Mouse (Mus musculus) natural killer cell, adult 2 months (primary cell): ENCODE data around the gene Samd14.

ENCODE experiments used
- DNase-seq, 2 experiments: peaks; one replicate each; pipeline ENCODE4 v3.0.0; 2022; ENCODE audit warnings: low spot score in 2 of 2

The Samd14 gene

DNA sequence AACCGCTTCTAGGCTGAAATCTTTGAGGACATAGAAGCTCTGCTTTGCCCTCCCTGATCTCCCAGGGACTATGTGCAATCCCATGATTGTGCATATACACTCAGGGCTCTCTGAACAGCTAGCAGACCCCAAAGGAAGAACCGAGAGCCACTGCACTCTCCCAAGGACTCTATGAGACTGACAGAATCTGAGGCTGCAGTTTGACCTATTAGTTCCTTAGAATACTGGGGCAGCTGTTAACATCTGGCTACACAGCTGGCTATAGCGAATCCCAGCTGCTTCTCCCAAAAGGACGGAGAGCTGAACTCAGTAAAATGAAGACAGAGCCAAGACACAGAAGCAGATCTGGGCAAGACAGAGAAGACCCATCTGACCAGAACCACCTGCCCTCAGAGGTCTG, 64.2 kb downstream of the Samd14 start:
- no peak for DNase-seq

- no peak for DNase-seq
These were observed 65.0 kb downstream of the Samd14 start for GRCm38 (mm10) chr11:95074694-95075093.

- DNase-seq: no peak
These were observed 65.7 kb downstream of the Samd14 start for GRCm38 (mm10) chr11:95075197-95076040.
